Mouse (Mus musculus) retina, embryonic 14.5 days (tissue): ENCODE data around the gene Ccdc106.
"Not testable (repeated sequence)": the region's sequence is repeated elsewhere in the genome, so short reads cannot be mapped to it uniquely, and the experiment has no call there.

Experiments used
- DNase-seq: peaks from one replicate; pipeline ENCODE4 v3.0.0-alpha.2; 2015; ENCODE audit warnings: low spot score

Ccdc106 gene

DNA sequence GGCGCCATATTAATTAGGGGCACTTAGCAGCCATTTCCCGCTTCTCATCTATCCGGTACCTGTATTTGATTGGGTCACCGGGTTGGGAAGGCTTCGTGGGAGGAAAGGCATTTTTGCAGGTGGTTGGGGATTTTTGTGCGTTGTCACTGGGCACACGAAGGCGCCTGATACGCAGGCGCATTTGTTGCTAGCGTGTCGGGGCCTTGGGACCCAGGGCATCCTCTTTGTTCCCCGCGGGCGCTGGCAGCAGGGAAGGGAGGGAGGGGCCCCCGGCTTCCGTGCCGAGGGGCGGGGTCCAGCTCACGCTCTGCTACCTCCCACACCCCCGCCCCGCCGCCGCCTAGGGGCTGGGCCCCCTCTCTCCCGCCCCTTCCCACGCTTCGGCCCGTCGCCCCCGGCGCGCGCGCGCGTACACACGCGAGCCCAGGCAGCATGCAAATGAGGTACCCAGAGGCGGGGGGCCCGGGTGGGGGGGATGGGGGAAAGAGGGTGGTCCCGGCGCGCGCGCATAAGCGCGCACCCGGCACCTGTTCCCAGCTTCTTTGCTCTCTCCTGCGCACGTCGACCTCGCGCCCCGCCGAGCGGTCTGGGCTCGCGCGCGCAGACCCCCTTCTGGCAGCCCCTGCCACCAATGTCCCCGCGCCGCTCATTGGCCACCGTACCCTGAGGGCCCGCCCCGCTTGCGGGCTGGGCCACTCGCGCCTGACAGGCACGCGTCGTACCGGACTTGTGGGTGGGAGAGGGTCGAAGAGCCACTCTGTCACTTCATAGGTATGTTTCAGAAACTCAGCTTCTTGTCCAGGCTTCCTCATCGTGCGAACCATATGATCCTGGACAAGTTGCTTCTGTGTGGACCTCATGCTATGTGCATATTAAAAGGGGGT is 5.0 kb upstream of the Ccdc106 start, which contains the start of gene Gm44973:
Gene Gm44973 (plus strand): TSS at position 379 of the 884 bp plus-strand sequence.
- DNase-seq, result peak; percentile 95

DNA sequence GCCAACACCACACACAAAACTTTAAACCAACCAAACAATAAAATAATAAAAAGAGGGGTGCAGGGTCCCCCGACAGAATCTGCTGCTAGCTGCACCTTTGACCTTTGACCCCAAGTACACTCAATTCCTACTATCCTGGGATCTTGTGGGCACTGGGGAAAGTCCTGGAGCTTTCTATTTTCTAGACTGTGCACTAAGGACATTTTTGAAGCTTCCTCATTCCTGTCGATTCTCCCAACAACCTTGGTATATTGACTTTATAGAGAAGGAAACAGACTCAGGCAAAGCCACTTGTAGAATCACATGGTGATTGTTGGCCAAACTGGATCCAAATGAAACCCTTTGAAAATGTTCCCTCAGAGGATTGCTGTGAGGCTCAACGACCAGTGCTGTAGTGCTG is 4.3 kb upstream of the Ccdc106 start:
- no peak for DNase-seq

DNA sequence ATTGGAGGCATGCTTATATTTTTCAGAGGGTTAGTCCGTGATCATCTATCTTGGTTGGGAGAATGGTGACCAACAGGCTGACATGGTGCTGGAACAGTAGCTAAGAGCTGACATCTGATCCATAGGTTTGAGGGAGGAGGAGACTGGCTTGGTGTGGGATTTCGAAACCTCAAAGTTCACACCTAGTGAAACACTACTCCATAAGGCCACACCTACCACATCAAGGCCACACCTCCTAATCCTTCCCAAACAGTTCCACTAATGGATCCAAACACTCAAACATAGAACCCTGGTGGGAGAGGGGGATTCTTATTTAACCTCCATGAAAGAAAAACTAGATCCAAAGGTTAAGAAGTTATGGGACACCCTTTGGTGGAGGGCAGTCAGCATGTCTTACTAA is 3.4 kb upstream of the Ccdc106 start:
- no peak for DNase-seq

DNA sequence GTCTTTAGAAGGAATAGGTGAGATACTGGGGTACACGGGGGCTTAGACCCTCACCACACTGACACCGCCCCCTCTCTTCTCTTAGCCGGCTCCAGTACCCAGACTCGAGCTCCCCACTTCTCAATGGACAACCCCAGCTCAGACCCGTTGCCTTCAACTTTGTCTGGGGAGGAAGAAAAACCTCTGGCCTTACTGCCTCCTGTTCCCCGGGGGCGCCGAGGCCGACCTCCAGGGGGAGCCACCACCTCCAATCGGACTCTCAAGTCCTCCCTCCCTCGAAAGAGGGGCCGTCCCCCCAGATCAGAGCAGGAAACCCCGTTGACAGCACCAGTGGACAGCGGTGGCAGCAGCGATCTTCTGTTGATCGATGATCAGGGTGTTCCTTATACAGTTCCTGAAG is 3.0 kb upstream of the Ccdc106 start:
- DNase-seq, result no peak

DNA sequence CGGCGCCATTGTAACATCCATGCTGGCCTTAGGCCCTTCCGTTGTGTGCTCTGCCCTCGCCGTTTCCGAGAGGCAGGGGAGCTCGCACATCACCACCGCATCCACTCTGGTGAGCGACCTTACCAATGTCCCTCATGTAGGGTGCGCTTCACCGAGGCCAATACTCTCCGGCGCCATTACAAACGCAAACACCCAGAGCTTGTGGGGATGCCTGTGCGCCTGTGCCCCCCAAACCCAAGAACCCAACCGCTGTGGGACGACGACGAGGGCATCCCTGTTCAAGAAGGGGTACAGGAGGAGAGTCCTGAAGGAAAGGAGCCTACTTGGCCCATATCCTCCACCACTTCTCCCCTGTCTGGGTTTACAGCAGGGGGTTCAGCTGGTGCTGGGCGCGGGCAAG is 2.4 kb upstream of the Ccdc106 start:
- no peak for DNase-seq

DNA sequence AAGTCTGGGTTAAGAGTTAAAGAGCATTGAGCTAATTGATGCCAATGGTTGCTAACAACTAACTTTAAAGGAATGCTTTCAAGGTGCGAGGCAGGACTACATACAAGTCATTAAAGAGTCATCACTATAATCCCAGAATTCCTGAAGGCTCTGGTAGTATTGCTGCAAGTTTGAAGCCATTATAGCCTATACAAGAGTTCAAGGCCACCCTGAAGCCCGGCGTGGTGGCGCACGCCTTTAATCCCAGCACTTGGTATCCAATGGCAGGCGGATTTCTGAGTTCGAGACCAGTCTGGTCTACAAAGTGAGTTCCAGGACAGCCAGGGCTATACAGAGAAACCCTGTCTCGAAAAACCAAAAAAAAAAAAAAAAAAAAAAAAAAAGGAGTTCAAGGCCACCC is 777 bp upstream of the Ccdc106 start:
- DNase-seq, result not testable (repeated sequence)

DNA sequence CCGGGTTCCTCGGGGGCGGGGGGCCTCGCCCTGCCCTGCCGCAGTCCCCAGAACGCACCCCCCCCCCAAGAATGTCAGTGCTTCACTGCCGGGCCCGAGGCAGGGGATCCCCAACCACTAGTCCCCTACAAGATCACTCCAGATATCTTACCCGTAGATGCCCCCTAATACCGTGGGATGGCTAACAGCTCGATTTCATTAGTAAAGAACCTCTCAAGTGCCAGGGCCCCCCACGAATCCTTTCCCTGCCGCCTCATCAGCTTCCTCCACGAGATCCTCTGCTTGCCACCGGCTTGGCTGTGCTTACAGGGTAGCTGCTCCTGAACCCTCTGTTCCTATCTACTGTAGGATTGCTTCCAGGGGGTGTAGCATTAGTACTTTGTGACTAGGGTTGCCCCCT is 332 bp downstream of the Ccdc106 start:
- DNase-seq, result peak; percentile 15

DNA sequence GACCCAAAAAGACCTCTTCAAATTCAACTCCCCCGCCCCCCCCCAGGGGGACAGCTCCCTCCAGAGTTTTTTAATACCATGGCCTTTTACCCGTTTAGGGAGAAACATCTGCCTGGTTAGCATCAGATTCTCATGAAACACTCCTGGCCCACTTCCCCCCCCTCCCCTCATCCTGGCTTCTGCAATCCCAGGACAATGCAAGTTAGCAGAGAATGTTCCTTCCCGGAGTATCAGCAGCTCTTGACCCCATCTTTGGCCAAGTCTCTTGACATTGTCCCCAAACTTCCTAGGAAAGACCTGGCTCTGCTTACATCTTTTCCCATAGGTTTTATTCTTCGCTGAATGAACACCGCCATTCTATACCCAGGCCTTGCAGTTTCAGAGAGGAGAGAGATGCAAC is 844 bp downstream of the Ccdc106 start:
- no peak for DNase-seq

DNA sequence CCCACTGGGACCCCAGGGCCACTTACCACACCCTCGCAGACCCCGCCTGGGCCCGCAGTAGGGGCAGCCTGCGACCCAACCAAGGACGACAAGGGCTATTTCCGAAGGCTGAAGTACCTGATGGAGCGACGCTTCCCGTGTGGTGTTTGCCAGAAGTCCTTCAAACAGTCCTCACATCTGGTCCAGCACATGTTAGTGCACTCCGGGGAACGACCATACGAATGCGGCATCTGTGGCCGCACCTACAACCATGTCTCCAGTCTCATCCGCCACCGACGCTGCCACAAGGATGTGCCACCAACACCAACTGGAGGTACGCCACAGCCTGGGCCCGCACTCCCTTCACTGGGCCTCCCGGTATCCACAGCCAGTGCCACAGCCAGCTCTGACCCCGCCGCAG is 9.2 kb downstream of the Ccdc106 start:
- no peak for DNase-seq

DNA sequence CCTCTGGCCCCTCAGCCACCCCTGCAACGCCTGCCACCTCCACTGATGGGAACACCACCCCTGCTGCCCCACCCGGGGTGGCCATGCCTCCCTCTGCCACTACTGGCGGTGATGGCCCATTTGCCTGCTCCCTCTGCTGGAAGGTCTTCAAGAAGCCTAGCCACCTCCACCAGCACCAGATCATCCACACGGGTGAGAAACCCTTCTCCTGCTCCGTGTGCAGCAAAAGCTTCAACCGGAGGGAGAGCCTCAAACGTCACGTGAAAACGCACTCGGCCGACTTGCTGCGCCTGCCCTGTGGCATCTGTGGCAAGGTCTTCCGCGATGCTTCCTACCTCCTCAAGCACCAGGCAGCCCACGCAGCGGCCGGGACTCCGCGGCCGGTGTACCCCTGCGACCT is 9.6 kb downstream of the Ccdc106 start:
- DNase-seq, result no peak

DNA sequence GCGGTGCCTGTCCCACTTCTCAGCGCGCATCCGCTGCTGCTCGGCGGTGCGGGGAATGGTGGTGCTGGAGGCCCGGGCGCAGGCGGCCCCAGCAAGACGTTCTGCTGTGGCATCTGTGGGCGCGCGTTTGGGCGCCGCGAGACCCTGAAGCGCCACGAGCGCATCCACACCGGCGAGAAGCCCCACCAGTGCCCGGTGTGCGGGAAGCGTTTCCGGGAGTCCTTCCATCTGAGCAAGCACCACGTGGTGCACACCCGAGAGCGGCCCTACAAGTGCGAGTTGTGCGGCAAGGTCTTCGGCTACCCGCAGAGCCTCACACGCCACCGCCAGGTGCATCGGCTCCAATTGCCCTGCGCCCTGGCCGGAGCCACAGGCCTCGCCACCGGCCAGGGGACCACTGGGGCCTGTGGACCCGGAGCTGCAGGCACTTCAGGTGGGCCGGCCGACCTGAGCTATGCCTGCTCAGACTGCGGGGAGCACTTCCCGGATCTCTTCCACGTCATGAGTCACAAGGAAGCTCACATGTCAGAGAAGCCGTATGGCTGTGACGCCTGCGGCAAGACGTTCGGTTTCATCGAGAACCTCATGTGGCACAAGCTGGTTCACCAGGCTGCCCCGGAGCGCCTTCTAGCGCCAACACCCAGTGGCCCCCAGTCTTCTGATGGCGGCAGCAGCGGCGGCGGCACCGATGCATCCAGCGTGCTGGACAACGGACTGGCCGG is 10.4 kb downstream of the Ccdc106 start:
- DNase-seq, result no peak

DNA sequence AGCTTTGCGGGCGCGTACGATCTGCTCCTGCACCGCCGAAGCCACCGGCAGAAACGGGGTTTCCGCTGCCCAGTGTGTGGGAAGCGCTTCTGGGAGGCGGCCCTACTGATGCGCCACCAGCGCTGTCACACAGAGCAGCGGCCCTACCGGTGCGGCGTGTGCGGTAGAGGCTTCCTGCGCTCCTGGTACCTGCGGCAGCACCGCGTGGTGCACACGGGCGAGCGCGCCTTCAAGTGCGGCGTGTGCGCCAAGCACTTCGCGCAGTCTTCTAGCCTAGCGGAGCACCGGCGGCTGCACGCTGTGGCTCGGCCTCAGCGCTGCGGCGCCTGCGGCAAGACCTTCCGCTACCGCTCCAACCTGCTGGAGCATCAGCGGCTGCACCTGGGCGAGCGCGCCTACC is 11.1 kb downstream of the Ccdc106 start:
- DNase-seq, result no peak

DNA sequence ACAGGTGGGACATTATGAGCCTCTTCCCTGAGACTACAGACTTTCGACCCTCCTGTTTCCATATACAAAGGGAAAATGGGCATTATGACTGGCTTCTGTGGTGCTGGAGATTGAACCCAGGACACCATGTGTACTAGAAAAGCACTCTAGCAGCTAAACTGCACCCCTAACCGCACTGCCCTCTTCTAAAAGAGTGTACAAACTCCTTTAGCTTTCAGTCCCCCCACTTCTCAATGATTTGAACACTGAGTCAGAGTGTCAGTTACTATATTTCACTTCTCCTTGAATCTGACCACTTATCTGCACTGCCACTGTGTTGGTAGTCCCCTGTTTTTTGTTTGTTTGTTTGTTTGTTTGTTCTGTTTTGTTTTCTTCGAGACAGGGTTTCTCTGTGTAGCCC is 13.5 kb downstream of the Ccdc106 start, which contains the start of gene 4632433K11Rik:
Gene 4632433K11Rik (plus strand): TSS at position 301 of the 400 bp plus-strand sequence.
- no peak for DNase-seq

DNA sequence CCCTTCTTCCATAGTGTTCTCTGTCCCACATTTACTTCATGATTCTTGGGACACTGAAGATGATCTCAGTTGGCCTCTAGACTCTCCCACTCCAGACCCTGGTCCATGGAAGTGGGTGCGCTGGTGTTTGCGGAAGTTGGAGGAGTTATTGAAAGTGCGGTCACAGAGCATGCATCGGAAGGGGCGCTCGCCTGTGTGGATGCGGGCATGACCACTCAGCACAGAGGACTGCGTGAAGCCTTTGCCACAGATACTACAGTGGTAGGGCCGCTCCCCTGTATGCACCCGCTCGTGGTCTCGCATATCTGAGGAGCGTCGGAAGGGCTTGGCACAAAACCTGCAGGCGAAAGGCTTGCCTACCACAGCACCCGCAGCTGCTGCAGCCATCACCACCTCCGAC is 15.3 kb downstream of the Ccdc106 start:
- DNase-seq, result no peak

DNA sequence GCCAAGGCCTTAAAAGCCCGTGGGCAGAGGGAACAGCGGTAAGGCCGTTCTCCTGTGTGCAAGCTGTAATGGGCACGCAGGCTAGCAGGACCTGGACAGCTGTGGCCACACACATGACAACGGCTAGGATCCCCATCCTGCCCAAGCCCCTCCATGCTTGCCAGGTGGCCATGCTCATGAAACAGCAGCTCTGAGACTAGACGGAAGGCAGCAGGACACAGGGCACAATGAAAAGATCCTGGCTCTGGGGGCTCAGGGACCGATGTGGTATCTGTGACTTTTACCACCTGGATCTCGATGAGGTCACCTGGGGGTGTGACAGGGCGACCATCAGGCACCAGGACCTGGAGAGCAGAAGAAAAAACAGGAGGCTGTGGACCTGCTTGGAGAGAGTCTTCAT is 15.8 kb downstream of the Ccdc106 start:
- DNase-seq, result no peak

DNA sequence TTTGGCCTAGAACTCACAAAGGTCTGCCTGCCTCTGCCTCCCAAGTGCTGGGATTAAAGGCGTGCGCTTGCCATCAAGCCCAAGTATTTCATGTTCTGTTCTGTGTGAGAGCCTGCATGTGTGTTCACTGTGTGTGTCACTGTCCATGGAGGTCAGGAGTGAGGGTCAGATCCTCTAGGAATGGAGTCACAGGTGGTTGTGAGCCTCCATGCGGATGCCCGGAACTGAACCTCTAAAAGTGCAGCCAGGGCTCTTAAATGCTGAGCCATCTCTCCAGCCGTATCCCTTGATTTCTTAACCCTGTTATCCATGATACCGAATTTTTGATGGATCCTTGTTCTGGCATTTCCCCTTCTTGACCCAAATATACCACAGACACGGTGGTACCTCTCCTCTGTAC is 16.7 kb downstream of the Ccdc106 start:
- DNase-seq, result no peak

DNA sequence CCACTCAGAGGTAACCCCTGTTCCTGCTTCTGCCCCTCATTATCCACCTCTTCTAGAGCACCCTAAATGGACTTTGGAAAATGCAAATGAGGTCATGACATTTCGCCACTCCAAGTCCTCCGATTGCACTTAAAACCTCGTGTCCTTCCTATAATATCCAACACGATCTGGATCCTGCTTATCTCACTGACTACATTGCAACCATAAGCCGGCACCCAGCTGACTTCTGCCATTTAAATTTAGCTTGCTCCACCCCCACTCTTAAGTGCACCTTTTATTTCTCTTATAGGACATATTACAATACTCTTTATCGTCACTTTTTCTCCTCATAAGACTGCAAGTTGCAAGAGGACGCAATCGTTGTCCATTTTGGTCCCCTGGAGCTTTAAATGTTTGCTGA is 17.1 kb downstream of the Ccdc106 start:
- DNase-seq, result no peak

DNA sequence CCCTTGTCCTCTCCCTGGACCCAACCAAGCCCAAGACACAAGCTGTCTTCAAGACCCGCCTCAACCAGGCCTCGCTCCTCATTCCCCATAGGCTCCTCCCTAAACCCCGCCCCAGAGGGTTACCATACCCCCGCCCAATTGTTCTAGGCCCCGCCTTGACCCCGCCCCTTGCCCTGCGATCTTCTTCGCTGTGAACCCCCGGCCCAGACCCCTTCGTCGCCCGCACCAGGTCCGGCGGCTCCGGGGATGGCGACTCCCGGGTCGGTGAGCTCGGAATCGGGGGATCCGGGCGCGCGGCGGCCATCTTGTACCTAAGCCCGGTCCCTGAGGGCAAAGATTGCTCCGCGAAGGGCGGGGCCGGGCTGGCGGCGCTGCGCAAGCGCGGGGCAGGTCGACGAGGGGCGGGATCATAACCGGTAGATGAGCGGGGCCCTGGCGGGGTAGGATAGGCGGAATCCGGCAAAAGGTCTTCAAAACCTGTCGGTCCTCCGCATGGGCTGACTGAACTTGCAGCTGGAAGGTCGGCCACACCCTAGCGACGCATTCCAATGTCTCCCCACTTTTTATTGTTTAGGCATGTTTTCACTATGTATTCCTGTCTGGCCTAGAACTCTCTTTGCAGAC is 17.9 kb downstream of the Ccdc106 start, which contains the start of gene Zfp784:
Gene Zfp784 (minus strand): TSS at position 338 of the 624 bp plus-strand sequence.
- DNase-seq, result peak; percentile 91

DNA sequence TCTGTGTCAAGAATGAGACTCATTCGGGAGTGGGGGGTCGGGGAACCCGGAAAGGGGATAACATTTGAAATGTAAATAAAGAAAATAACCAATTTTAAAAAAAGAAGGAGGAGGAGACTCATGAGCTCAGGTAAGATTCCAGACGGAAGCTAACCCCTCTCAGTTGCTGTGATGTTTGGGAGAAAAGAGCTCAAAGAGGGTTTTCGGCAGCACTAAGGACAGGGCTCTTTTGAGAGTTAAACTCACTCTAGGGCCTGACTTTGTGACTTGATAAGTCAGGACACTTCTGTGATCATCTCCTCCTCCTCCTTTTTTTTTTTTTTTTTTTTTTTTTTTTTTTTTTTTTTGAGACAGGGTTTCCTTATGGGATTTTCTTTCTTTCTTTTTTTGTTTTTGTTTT is 18.6 kb downstream of the Ccdc106 start:
- no peak for DNase-seq

DNA sequence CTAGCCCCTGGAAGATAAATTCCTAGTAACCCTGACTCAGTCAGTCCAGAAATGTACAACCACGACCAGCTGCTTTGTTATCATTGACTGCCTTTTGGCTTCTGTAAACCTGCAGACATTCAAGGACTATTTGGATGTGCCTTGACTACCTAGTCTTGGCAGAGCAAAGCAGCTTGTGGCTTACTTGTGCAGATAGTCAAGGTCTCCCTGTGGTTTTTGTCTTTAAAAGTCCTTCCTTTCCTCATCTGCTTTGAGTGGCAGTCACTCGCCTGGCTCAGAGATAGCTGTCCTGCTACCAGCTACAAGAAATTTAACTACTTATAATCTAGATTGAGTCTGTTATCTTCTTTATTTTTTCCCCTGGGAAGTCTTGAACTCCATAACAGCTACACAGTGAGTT is 24.6 kb downstream of the Ccdc106 start:
- DNase-seq, result no peak

DNA sequence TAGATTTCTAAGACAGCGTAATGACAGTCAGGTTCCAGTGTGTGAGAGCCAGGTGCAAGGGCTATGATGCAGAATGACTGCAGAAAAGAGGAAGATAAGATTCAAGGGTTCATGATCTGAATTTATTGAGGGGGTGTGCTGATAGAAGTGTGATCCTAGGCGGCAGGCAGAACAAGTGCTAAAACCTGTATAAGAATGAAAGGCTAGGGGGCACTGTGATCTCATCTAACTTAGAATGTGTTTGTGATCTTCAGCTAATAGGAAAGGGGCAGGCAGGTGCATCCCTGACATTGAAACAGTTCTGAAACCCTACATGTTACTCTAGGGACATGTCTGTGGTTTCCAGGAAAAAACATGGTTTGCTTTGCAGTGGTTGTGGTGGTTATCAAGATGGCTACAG is 25.8 kb downstream of the Ccdc106 start:
- DNase-seq, result no peak

DNA sequence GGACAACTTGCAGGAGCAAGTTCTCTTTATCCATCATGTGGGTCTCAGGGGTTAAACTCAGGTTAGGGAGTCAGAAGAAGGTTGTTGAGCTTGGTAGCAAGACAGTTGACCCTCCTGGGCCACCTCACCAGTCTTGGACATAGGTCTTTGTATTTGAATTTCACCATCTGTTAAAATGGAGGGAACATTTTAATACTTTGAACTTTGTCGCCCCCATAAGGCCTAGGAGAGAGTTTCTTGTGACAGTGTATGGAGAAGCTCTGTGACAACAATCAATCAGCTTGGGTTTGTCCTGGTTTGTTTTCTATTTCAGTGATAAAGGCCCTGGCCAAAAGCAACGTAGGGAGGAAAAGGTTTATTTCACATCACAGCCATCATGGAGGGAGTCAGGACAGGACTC is 27.0 kb downstream of the Ccdc106 start:
- DNase-seq, result peak; percentile 68
